Mouse (Mus musculus) embryonic facial prominence, embryonic 10.5 days (tissue): ENCODE results near the gene B3galt6. TPM values are rescaled to one million over a fixed set of nuclear protein-coding genes. Genes with fewer than 3 reads are reported as not detected.
A peak's percentile ranks its signal among the peaks of the same experiment; 100 is the strongest.

Source experiments
- DNase-seq: peaks from one replicate; pipeline ENCODE4 v3.0.0-alpha.2; 2017; ENCODE audit warnings: low spot score
- H3K27ac ChIP-seq: fragments of 300-500 bp; sonication (generic); replicated peaks from 2 replicates; pipeline ENCODE4 v1.5.1; 2016; ENCODE audit warnings: mild to moderate bottlenecking
- H3K27me3 ChIP-seq: fragments of 300-500 bp; sonication (generic); replicated peaks from 2 replicates; pipeline ENCODE4 v1.6.1; 2016; ENCODE audit warnings: low read depth, mild to moderate bottlenecking; ENCODE audit not compliant: poor library complexity, severe bottlenecking
- H3K36me3 ChIP-seq: fragments of 300-500 bp; sonication (generic); replicated peaks from 2 replicates; pipeline ENCODE4 v1.6.1; 2016; ENCODE audit warnings: mild to moderate bottlenecking, moderate library complexity
- H3K4me1 ChIP-seq: fragments of 300-500 bp; sonication (generic); 2 replicates; pipeline ENCODE4 v1.6.1; 2016
- H3K4me3 ChIP-seq: fragments of 300-500 bp; sonication (generic); 2 replicates; pipeline ENCODE4 v1.5.1; 2016; ENCODE audit warnings: mild to moderate bottlenecking, moderate library complexity
- H3K9me3 ChIP-seq: fragments of 300-500 bp; sonication (generic); 2 replicates; pipeline ENCODE4 v1.6.1; 2016; ENCODE audit warnings: mild to moderate bottlenecking
- WGBS: fragments of 180-500 bp; shearing (Covaris S2); methylation state at CpG from one replicate; pipeline ENCODE4 v1.1.7; 2016; 5-methylcytosine and 5-hydroxymethylcytosine counted together
- polyA plus RNA-seq: library from polyadenylated mRNA; unstranded; fragments of >200 nt; fragmentation: Nextera tagmentation; extraction: Ambion mirVana; gene quantifications from 2 replicates; pipeline ENCODE4 v1.2.1, GENCODE M21; 2016

The B3galt6 gene
- polyA plus RNA-seq: 12.7 and 15.7 TPM in 2 replicates

GRCm38 (mm10) chr4:155992241-155992905, at the start of gene B3galt6, which contains the start of gene Sdf4:
Gene B3galt6, minus strand, starts transcription at chr4:155992649.
Gene Sdf4, plus strand, starts transcription at chr4:155992872.
- peak; percentile 88 for DNase-seq
- under 1% methylated on average over 99 of the region's 99 CpGs for WGBS

GRCm38 (mm10) chr4:156034901-156035300, 42.5 kb upstream of the B3galt6 start:
- H3K9me3 ChIP-seq: no peaks in the 10 kb centered on the region
- H3K27me3 ChIP-seq: peaks cover 30% of the 10 kb centered on the region
- no peak overlapping the region for H3K27ac ChIP-seq
- peak overlapping the region; percentile 48 for H3K4me3 ChIP-seq
- WGBS: 7% methylated on average over 25 of the region's 25 CpGs
- peak; percentile 37 for DNase-seq
- peaks cover 49% of the 10 kb centered on the region for H3K4me1 ChIP-seq
- peaks cover 2% of the 10 kb centered on the region; the same call in 1 of the 2 replicates for H3K36me3 ChIP-seq

More at GRCm38 (mm10) chr4:155992241-155992905, at the start of gene B3galt6, which contains the start of gene Sdf4:
- H3K36me3 ChIP-seq: peaks cover 42% of the 10 kb centered on the region
- peaks cover 24% of the 10 kb centered on the region for H3K4me1 ChIP-seq
- peak within 1 kb of the TSS; percentile 97 for H3K27ac ChIP-seq
- H3K4me3 ChIP-seq: peak within 1 kb of the TSS; percentile 87
- no peaks in the 10 kb centered on the region for H3K9me3 ChIP-seq
- H3K27me3 ChIP-seq: no peaks in the 10 kb centered on the region

DNA sequence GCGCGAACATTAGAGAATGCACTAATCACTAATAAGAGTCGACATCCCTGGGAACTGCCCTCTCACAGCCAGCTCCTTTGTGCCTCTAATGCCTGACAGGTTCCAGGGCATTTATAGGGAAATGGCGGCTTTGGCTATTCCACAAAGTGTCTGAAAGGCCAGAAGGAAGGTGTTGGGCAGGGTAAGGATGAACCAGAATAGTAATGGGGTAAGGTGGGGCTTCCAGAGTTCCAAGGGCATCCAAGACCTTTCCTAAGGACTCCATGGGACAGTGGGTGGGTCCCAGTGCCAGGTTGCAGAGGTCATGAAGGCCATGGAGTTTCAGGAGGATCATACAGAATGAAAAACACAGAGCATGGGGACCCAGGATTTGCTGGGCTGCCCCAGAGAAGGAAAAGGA, 41.9 kb upstream of the B3galt6 start:
- peak overlapping the region; percentile 48; the same call in 1 of the 2 replicates for H3K4me3 ChIP-seq
- peaks cover 49% of the 10 kb centered on the region for H3K4me1 ChIP-seq
- H3K27ac ChIP-seq: no peak overlapping the region

DNA sequence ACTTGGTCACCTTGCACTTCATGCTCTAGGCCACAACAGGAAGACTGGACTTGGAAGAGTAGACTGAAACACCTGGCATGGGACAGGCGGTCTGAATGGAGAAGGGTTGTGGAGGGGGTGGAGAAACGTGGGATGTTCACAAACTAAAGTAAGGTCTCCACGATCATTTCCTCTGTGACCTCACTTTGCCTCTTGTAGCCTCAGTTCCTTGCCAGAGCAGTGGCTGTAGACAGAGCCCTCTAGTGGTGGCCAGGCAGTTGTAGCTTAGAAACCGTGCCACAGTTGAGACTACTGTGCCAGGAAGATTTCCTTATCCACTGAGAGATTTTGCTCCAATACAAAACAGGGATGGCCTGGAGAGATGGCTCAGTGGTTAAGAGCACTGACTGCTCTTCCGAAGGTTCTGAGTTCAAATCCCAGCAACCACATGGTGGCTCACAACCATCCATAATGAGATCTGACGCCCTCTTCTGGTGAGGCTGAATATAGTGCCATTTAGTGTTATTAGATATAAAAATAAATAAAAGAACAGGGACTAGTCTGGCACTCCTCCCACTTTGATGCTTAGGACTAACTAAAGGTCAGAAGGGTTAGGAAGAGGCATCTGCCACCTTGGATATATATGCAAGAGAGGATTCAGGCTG, 41.1 kb upstream of the B3galt6 start:
- Histone ChIP-seq H3K27me3 (peaks cover 30% of the 10 kb centered on the region), H3K27ac (no peak overlapping the region), H3K36me3 (peaks cover 13% of the 10 kb centered on the region), H3K4me3 (no peak overlapping the region), H3K9me3 (no peaks in the 10 kb centered on the region), H3K4me1 (peaks cover 49% of the 10 kb centered on the region)
- WGBS: 44% methylated on average over 6 of the region's 6 CpGs
- peak; percentile 55 for DNase-seq

More for the DNA sequence above, 41.9 kb upstream of the B3galt6 start:
- Histone ChIP-seq H3K27me3 (peaks cover 30% of the 10 kb centered on the region), H3K36me3 (peaks cover 8% of the 10 kb centered on the region), H3K9me3 (no peaks in the 10 kb centered on the region)
- 59% methylated on average over 4 of the region's 4 CpGs for WGBS
- DNase-seq: no peak

- H3K4me3 ChIP-seq: peak overlapping the region; percentile 65
- peaks cover 30% of the 10 kb centered on the region for H3K27me3 ChIP-seq
- peak overlapping the region; percentile 92 for H3K27ac ChIP-seq
- no peak for DNase-seq
- peaks cover 20% of the 10 kb centered on the region for H3K36me3 ChIP-seq
- H3K9me3 ChIP-seq: no peaks in the 10 kb centered on the region
- H3K4me1 ChIP-seq: peaks cover 49% of the 10 kb centered on the region
- 91% methylated on average over 4 of the region's 4 CpGs for WGBS
These were observed 40.4 kb upstream of the B3galt6 start for GRCm38 (mm10) chr4:156032856-156033255.

- peaks cover 30% of the 10 kb centered on the region for H3K27me3 ChIP-seq
- peaks cover 49% of the 10 kb centered on the region for H3K4me1 ChIP-seq
- peak overlapping the region; percentile 92 for H3K27ac ChIP-seq
- DNase-seq: peak; percentile 86
- H3K4me3 ChIP-seq: peak overlapping the region; percentile 65
- WGBS: 1% methylated on average over 24 of the region's 24 CpGs
- H3K36me3 ChIP-seq: peaks cover 31% of the 10 kb centered on the region
- no peaks in the 10 kb centered on the region for H3K9me3 ChIP-seq
These were observed 39.3 kb upstream of the B3galt6 start for GRCm38 (mm10) chr4:156031593-156032391.

GRCm38 (mm10) chr4:156031255-156031592, 38.8 kb upstream of the B3galt6 start:
- Histone ChIP-seq H3K4me3 (peak overlapping the region; percentile 65), H3K9me3 (no peaks in the 10 kb centered on the region), H3K36me3 (peaks cover 37% of the 10 kb centered on the region), H3K4me1 (peaks cover 49% of the 10 kb centered on the region), H3K27ac (peak overlapping the region; percentile 92), H3K27me3 (peaks cover 25% of the 10 kb centered on the region)
- WGBS: 10% methylated on average over 7 of the region's 7 CpGs
- no peak for DNase-seq

GRCm38 (mm10) chr4:156030651-156031118, 38.2 kb upstream of the B3galt6 start:
- Histone ChIP-seq H3K27ac (peak overlapping the region; percentile 92), H3K4me1 (peaks cover 48% of the 10 kb centered on the region)
- WGBS: 72% methylated on average over 9 of the region's 9 CpGs

DNA sequence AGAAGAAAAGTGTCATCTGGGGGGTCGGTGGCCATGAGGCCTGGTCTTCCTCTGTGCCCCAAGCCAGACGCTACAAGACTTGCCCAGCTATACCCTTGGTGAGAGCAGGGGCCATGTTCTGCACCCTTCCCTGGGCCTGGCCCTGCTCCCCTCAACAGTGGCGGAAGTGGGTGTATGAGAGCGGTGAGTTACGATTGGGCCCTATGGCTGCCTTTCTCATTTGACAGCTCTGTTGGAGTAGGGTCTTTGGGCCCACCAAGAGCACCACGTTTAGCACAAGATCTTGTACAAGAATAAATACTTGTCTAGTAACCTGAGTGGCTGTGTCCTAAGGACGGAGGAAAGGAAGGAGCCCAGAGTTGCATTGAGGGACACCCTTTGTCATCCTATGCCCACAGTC, 36.1 kb upstream of the B3galt6 start:
- DNase-seq: no peak
- WGBS: 92% methylated on average over 7 of the region's 7 CpGs
- no peak overlapping the region for H3K27ac ChIP-seq
- H3K9me3 ChIP-seq: no peaks in the 10 kb centered on the region
- H3K4me1 ChIP-seq: peaks cover 33% of the 10 kb centered on the region
- no peak overlapping the region for H3K4me3 ChIP-seq
- H3K27me3 ChIP-seq: no peaks in the 10 kb centered on the region; the same call in 1 of the 2 replicates
- peaks cover 45% of the 10 kb centered on the region for H3K36me3 ChIP-seq

More at GRCm38 (mm10) chr4:156030651-156031118, 38.2 kb upstream of the B3galt6 start:
- Histone ChIP-seq H3K9me3 (no peaks in the 10 kb centered on the region), H3K36me3 (peaks cover 42% of the 10 kb centered on the region), H3K27me3 (peaks cover 20% of the 10 kb centered on the region), H3K4me3 (peak overlapping the region; percentile 65)
- no peak for DNase-seq

- peaks cover 51% of the 10 kb centered on the region for H3K36me3 ChIP-seq
- 70% methylated on average over 4 of the region's 4 CpGs for WGBS
- peaks cover 9% of the 10 kb centered on the region for H3K4me1 ChIP-seq
These were observed 33.6 kb upstream of the B3galt6 start, which contains the start of gene Tnfrsf18 for GRCm38 (mm10) chr4:156026013-156026412. Gene Tnfrsf18, plus strand, starts transcription at chr4:156026164.

GRCm38 (mm10) chr4:156024184-156024583, 31.7 kb upstream of the B3galt6 start:
- Histone ChIP-seq H3K4me3 (no peak overlapping the region), H3K27me3 (no peaks in the 10 kb centered on the region), H3K36me3 (peaks cover 51% of the 10 kb centered on the region), H3K9me3 (no peaks in the 10 kb centered on the region), H3K27ac (no peak overlapping the region), H3K4me1 (no peaks in the 10 kb centered on the region)
- no peak for DNase-seq
- 95% methylated on average over 7 of the region's 7 CpGs for WGBS

More at GRCm38 (mm10) chr4:156026013-156026412, 33.6 kb upstream of the B3galt6 start, which contains the start of gene Tnfrsf18:
- Histone ChIP-seq H3K27ac (no peak within 1 kb of the TSS), H3K9me3 (no peaks in the 10 kb centered on the region), H3K4me3 (no peak within 1 kb of the TSS), H3K27me3 (no peaks in the 10 kb centered on the region)
- DNase-seq: no peak

- WGBS: 86% methylated on average over 9 of the region's 9 CpGs
- H3K9me3 ChIP-seq: no peaks in the 10 kb centered on the region
- H3K27ac ChIP-seq: no peak overlapping the region
- no peaks in the 10 kb centered on the region for H3K4me1 ChIP-seq
- no peak for DNase-seq
- no peak overlapping the region for H3K4me3 ChIP-seq
- H3K27me3 ChIP-seq: no peaks in the 10 kb centered on the region
- H3K36me3 ChIP-seq: peaks cover 46% of the 10 kb centered on the region
These were observed 31.1 kb upstream of the B3galt6 start for GRCm38 (mm10) chr4:156023520-156023919.
